Mouse (Mus musculus) lung, postnatal 0 days (tissue): Measurements from ENCODE around the gene Phactr1. TPM values are rescaled to one million over a fixed set of nuclear protein-coding genes. Genes with fewer than 3 reads are reported as not detected.

Experiments used
- ATAC-seq: fragments of 200-750 bp; cut with Nextera tagmentation; 2 replicates; pipeline ENCODE4 v1.8.0; 2017; ENCODE audit warnings: moderate library complexity
- DNase-seq: peaks from one replicate; pipeline ENCODE4 v3.0.0-alpha.2; 2016; ENCODE audit warnings: low spot score
- H3K27ac ChIP-seq: fragments of 300-500 bp; sonication (generic); 2 replicates; pipeline ENCODE4 v1.5.1; 2014; ENCODE audit warnings: antibody characterized with exemption, mild to moderate bottlenecking, low read length, mixed read lengths
- H3K27me3 ChIP-seq: fragments of 300-500 bp; sonication (generic); replicated peaks from 2 replicates; pipeline ENCODE4 v1.6.1; 2014; ENCODE audit warnings: low read length, mixed read lengths; ENCODE audit not compliant: insufficient read depth
- H3K36me3 ChIP-seq: fragments of 300-500 bp; sonication (generic); 2 replicates; pipeline ENCODE4 v1.6.1; 2014; ENCODE audit warnings: low read length, mixed read lengths; ENCODE audit not compliant: insufficient read depth
- H3K4me1 ChIP-seq: fragments of 300-500 bp; sonication (generic); 2 replicates; pipeline ENCODE4 v1.6.1; 2014; ENCODE audit warnings: antibody characterized with exemption, low read depth, low read length, mixed read lengths; ENCODE audit not compliant: insufficient read depth
- H3K4me2 ChIP-seq: fragments of 300-500 bp; sonication (generic); replicated peaks from 2 replicates; pipeline ENCODE4 v1.6.1; 2014; ENCODE audit warnings: low read depth, mild to moderate bottlenecking, low read length, moderate library complexity, mixed read lengths
- H3K4me3 ChIP-seq: fragments of 300-500 bp; sonication (generic); 2 replicates; pipeline ENCODE4 v1.5.1; 2014; ENCODE audit warnings: low read depth, low read length
- H3K9ac ChIP-seq: fragments of 300-500 bp; sonication (generic); replicated peaks from 2 replicates; pipeline ENCODE4 v1.6.1; 2014; ENCODE audit warnings: low read depth, mild to moderate bottlenecking
- H3K9me3 ChIP-seq: fragments of 300-500 bp; sonication (generic); 2 replicates; pipeline ENCODE4 v1.6.1; 2016; ENCODE audit warnings: low read length, mixed read lengths
- CTCF ChIP-seq: IDR thresholded peaks from 2 replicates; pipeline ENCODE4 v1.5.1; 2016; ENCODE audit warnings: antibody characterized with exemption, mild to moderate bottlenecking
- EP300 ChIP-seq: IDR thresholded peaks from 2 replicates; pipeline ENCODE4 v1.6.1; 2016; ENCODE audit warnings: antibody characterized with exemption, mild to moderate bottlenecking, control low read depth
- WGBS: fragments of 180-500 bp; shearing (Covaris S2); extraction: QIAGEN DNeasy Blood & Tissue Kit; methylation state at CpG from one replicate; pipeline ENCODE4 v1.1.7; 2014; 5-methylcytosine and 5-hydroxymethylcytosine counted together
- polyA plus RNA-seq: library from polyadenylated mRNA; unstranded; fragments of >200 nt; fragmentation: Nextera tagmentation; extraction: Ambion mirVana; gene quantifications from 2 replicates; pipeline ENCODE4 v1.2.1, GENCODE M21; 2015

The Phactr1 gene
- polyA plus RNA-seq, 1 experiment from 2014 or later, result 31.4 TPM

GRCm38 (mm10) chr13:42905818-42906217 lies 225.4 kb downstream of the Phactr1 start:
- no peaks in the 10 kb centered on the region for H3K27me3 ChIP-seq
- ATAC-seq (no peak), DNase-seq (no peak)
- H3K36me3 ChIP-seq, result no peaks in the 10 kb centered on the region
- no peak overlapping the region for H3K27ac ChIP-seq
- H3K4me2 ChIP-seq, result no peak overlapping the region
- no peaks in the 10 kb centered on the region for H3K9me3 ChIP-seq
- TF ChIP-seq CTCF, result no peak
- no peak for TF ChIP-seq EP300
- H3K9ac ChIP-seq, result no peak overlapping the region
- 69% methylated on average over 4 of the region's 4 CpGs for WGBS
- H3K4me1 ChIP-seq, result no peaks in the 10 kb centered on the region
- H3K4me3 ChIP-seq, result no peak overlapping the region

GRCm38 (mm10) chr13:42906990-42907389 lies 226.6 kb downstream of the Phactr1 start:
- TF ChIP-seq CTCF, result no peak
- DNase-seq (no peak), ATAC-seq (no peak)
- 76% methylated on average over 12 of the region's 12 CpGs for WGBS
- Histone ChIP-seq H3K36me3 (no peaks in the 10 kb centered on the region), H3K27ac (no peak overlapping the region), H3K27me3 (no peaks in the 10 kb centered on the region), H3K9me3 (no peaks in the 10 kb centered on the region), H3K9ac (no peak overlapping the region), H3K4me3 (no peak overlapping the region), H3K4me2 (no peak overlapping the region), H3K4me1 (no peaks in the 10 kb centered on the region)

- Histone ChIP-seq H3K9me3 (no peaks in the 10 kb centered on the region), H3K36me3 (no peaks in the 10 kb centered on the region), H3K9ac (no peak overlapping the region), H3K27me3 (no peaks in the 10 kb centered on the region), H3K4me1 (no peaks in the 10 kb centered on the region), H3K4me2 (no peak overlapping the region), H3K27ac (no peak overlapping the region), H3K4me3 (no peak overlapping the region)
- TF ChIP-seq EP300, result no peak
- no peak for TF ChIP-seq CTCF
- ATAC-seq, result no peak
- DNase-seq, result no peak
- 53% methylated on average over 4 of the region's 4 CpGs for WGBS
These were observed 234.7 kb downstream of the Phactr1 start for GRCm38 (mm10) chr13:42915081-42915480.

- H3K36me3 ChIP-seq, result no peaks in the 10 kb centered on the region
- no peak for ATAC-seq
- WGBS, result 38% methylated on average over 6 of the region's 6 CpGs
These were observed 235.4 kb downstream of the Phactr1 start for GRCm38 (mm10) chr13:42915851-42916193.

DNA sequence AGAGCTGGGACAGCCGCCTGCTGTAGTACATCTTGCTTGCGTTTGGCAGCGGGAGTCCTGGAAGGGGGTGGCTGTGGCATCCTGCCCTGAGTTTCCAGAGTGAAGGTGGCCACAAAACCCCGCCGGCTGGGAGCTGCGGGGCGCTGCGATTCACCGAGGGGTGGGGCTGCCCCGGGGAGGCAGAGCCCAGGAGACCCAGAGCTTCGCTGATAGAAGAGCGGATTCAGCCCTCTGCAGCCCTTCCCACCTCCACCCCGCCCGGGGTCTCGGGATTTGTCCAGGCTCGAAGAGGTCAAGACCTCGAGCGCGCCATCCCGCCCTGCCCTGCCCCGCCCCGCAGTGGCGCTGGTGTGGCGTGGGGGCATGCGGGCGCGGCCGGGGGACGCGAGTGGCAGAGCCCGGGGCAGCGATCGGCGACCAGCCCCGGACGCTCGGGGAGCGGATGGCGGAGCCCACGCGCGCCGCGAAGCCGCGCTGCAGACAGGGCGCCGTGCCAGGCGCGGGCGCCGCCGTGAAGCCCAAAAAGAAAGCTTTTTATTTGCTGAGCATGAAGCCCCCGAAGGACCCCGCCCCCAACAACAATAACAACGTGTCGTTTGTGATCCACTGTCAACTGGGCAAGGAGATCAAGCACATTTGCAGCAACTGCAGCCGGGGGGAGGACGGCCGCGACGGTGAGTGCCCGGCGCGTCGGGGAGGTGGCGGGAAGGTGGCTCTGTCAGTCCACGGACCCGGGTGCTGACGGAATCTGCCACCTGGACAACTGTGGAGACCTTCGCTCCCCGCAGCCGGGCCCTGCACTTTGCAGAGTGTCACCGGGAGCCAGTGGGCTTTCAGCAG lies 236.0 kb downstream of the Phactr1 start:
- peak overlapping the region; percentile 39; the same call in 1 of the 2 replicates for H3K9ac ChIP-seq
- H3K4me3 ChIP-seq, result peak overlapping the region; percentile 61
- TF ChIP-seq EP300 (no peak), CTCF (no peak; the same call in none of the 2 replicates)
- H3K9me3 ChIP-seq, result no peaks in the 10 kb centered on the region
- no peaks in the 10 kb centered on the region for H3K36me3 ChIP-seq
- H3K4me1 ChIP-seq, result no peaks in the 10 kb centered on the region
- H3K27me3 ChIP-seq, result no peaks in the 10 kb centered on the region
- ATAC-seq, result peak; percentile 66
- under 1% methylated on average over 59 of the region's 74 CpGs for WGBS
- H3K27ac ChIP-seq, result no peak overlapping the region
- H3K4me2 ChIP-seq, result peak overlapping the region; percentile 98
- peak; percentile 43 for DNase-seq

More at GRCm38 (mm10) chr13:42915851-42916193, 235.4 kb downstream of the Phactr1 start:
- no peak for TF ChIP-seq EP300
- TF ChIP-seq CTCF, result no peak
- Histone ChIP-seq H3K27ac (no peak overlapping the region), H3K27me3 (no peaks in the 10 kb centered on the region), H3K9ac (no peak overlapping the region), H3K4me3 (peak overlapping the region; percentile 61), H3K4me1 (no peaks in the 10 kb centered on the region), H3K4me2 (peak overlapping the region; percentile 98), H3K9me3 (no peaks in the 10 kb centered on the region)
- DNase-seq, result no peak

DNA sequence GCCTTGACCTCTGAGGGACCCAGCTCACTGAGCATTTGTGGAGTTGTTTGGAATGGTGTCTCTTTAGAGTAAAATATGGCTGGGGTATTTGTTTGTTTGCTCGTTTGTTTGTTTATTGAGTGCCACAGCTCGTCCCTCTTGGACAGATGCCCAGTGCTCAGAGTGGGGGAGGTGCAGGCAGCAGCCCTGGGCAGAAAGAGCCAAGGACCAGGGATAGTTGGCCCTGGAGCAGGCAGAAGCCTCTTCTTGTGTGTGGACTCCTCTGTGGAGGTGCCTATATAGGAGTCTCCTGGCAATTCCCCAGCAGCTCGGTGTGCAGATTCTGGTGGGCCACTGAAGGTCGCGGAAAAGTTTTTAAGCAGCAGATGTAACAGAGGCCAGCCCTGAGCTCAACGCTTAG lies 236.8 kb downstream of the Phactr1 start:
- no peaks in the 10 kb centered on the region for H3K27me3 ChIP-seq
- ATAC-seq (no peak; the same call in 1 of the 2 replicates), DNase-seq (peak; percentile 17)
- peak overlapping the region; percentile 61 for H3K4me3 ChIP-seq
- H3K4me1 ChIP-seq, result no peaks in the 10 kb centered on the region
- no peak overlapping the region for H3K9ac ChIP-seq
- no peaks in the 10 kb centered on the region for H3K9me3 ChIP-seq
- H3K36me3 ChIP-seq, result no peaks in the 10 kb centered on the region
- H3K4me2 ChIP-seq, result peak overlapping the region; percentile 98
- 23% methylated on average over 6 of the region's 6 CpGs for WGBS
- no peak for TF ChIP-seq CTCF
- TF ChIP-seq EP300, result no peak
- H3K27ac ChIP-seq, result no peak overlapping the region
